Mouse (Mus musculus) E14TG2a.4 (cell line): Measurements from ENCODE around the gene Hoxd13.

Experiments
- H3K27me3 ChIP-seq: 2 replicates; pipeline ENCODE4 v1.6.1; 2014; ENCODE audit warnings: low read length, control low read depth; ENCODE audit not compliant: insufficient read depth
- H3K36me3 ChIP-seq: 2 replicates; pipeline ENCODE4 v1.6.1; 2014; ENCODE audit warnings: low read length, control low read depth; ENCODE audit not compliant: insufficient read depth
- H3K4me1 ChIP-seq: replicated peaks from 2 replicates; pipeline ENCODE4 v1.6.1; 2014; ENCODE audit warnings: low read depth, low read length, control low read depth
- H3K4me3 ChIP-seq: replicated peaks from 2 replicates; pipeline ENCODE4 v1.5.1; 2014; ENCODE audit warnings: mild to moderate bottlenecking, low read length
- H3K9me3 ChIP-seq: 2 replicates; pipeline ENCODE4 v1.6.1; 2014; ENCODE audit warnings: low read length, control low read depth
- CTCF ChIP-seq: conservative IDR thresholded peaks from 2 replicates; pipeline ENCODE4 v1.5.1; 2014; ENCODE audit warnings: low read length
- NANOG ChIP-seq: IDR thresholded peaks from 2 replicates; pipeline ENCODE4 v1.6.1; 2014; ENCODE audit warnings: borderline replicate concordance, low read length, mixed read lengths
- POU5F1 ChIP-seq: IDR thresholded peaks from 2 replicates; pipeline ENCODE4 v1.6.1; 2014; ENCODE audit warnings: low read length, borderline replicate concordance

Gene Hoxd13

DNA sequence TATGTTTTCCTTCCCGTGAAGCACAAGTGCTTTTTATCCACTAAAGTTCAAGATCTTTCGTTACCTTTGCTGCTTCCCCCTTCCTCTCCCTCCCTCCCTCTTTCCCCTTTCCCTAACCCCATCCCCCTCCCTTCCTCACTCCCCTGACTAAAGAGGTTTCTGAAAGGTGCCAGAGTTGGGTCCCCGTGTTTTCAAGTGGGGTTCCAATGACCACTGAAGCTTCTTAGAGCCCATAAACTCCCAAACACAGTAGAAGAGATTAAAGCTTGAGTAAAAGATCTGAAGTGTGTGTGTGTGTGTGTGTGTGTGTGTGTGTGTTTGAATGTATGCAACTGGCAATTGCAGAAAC lies 1.1 kb downstream of the Hoxd13 start:
- H3K4me1 ChIP-seq = peaks cover 33% of the 10 kb centered on the region
- H3K27me3 ChIP-seq = peaks cover 91% of the 10 kb centered on the region
- H3K9me3 ChIP-seq = peaks cover 11% of the 10 kb centered on the region
- TF ChIP-seq NANOG = no peak
- no peak for TF ChIP-seq POU5F1
- no peak for TF ChIP-seq CTCF
- H3K36me3 ChIP-seq = no peaks in the 10 kb centered on the region
- 0 out of 2 replicates have a peak overlapping the region, but pooled peaks have one; percentile 75 for H3K4me3 ChIP-seq

DNA sequence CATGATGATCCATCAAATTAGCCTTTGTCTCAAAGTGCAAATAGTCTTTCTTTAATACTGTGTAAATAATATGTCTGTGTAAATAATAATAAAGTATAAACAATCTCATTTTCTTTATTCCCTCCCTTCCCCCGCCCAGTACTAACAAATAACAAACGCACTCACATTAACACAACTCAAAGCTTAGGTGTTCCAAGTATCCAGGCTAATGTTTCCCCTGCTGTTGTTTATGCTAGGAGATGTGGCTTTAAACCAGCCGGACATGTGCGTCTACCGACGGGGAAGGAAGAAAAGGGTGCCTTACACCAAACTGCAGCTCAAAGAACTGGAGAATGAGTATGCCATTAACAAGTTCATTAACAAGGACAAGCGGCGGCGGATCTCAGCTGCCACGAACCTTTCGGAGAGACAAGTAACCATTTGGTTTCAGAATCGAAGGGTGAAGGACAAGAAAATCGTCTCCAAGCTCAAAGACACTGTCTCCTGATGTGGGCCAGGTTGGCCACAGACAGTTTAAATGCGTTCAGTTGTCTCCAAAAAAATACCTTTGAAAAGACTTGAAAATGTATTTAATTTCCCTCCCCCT lies 1.6 kb downstream of the Hoxd13 start:
- H3K27me3 ChIP-seq = peaks cover 91% of the 10 kb centered on the region
- peaks cover 17% of the 10 kb centered on the region for H3K9me3 ChIP-seq
- TF ChIP-seq POU5F1 (no peak), NANOG (no peak), CTCF (no peak)
- peaks cover 33% of the 10 kb centered on the region for H3K4me1 ChIP-seq
- no peak overlapping the region for H3K4me3 ChIP-seq
- H3K36me3 ChIP-seq = no peaks in the 10 kb centered on the region

DNA sequence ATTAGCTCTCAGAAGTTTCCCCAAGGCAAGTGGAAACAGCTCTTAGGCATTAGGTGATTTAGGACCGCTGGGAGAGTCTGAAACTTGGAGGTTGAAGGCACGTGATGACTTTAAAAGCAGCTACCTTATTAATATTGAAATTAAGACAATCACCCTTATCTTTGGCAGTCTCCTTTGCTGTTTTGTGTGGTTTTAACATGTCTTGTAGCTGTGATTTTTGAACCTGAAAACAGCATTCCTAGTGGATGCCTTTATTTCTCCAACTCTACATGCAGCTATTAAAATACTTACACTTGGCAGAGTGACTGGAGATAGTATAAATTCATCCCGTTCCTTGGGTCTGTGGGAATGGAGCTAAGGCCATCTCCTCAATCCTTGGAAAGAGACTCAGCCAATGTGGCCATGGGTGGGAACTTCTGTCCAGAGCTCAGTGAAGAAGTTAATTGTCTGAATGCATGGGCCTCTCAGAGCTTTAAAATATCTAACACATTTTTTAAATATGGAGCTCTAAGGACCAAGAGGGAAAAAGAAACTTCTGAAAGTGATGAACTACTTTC lies 2.6 kb downstream of the Hoxd13 start:
- Histone ChIP-seq H3K4me3 (no peak overlapping the region), H3K9me3 (peaks cover 17% of the 10 kb centered on the region), H3K4me1 (peaks cover 43% of the 10 kb centered on the region), H3K36me3 (no peaks in the 10 kb centered on the region), H3K27me3 (peaks cover 93% of the 10 kb centered on the region)
- TF ChIP-seq POU5F1 (no peak), CTCF (no peak), NANOG (no peak)

DNA sequence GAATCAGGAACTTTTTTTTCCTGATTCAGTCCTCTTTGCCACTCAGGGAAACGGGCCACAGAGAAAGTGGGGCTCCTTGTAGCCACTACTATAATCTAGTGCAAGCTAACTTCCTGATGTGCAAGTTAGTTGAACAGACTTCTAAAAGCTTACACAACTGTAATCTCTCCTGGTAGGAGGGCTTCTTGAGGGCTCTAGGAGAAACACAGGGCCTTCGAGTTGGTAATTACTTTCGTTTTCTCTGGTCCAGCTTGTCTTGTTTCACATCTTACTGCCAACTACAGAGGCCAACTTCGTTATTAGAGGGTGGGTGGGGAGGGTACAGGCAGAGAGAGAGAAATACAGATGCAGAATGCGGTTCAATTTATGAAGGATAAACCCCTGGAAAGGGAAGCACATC lies 3.7 kb downstream of the Hoxd13 start:
- TF ChIP-seq POU5F1 = no peak
- TF ChIP-seq CTCF = no peak
- TF ChIP-seq NANOG = no peak
- Histone ChIP-seq H3K9me3 (peaks cover 17% of the 10 kb centered on the region), H3K4me3 (no peak overlapping the region), H3K4me1 (peaks cover 48% of the 10 kb centered on the region), H3K36me3 (no peaks in the 10 kb centered on the region), H3K27me3 (peaks cover 94% of the 10 kb centered on the region)

DNA sequence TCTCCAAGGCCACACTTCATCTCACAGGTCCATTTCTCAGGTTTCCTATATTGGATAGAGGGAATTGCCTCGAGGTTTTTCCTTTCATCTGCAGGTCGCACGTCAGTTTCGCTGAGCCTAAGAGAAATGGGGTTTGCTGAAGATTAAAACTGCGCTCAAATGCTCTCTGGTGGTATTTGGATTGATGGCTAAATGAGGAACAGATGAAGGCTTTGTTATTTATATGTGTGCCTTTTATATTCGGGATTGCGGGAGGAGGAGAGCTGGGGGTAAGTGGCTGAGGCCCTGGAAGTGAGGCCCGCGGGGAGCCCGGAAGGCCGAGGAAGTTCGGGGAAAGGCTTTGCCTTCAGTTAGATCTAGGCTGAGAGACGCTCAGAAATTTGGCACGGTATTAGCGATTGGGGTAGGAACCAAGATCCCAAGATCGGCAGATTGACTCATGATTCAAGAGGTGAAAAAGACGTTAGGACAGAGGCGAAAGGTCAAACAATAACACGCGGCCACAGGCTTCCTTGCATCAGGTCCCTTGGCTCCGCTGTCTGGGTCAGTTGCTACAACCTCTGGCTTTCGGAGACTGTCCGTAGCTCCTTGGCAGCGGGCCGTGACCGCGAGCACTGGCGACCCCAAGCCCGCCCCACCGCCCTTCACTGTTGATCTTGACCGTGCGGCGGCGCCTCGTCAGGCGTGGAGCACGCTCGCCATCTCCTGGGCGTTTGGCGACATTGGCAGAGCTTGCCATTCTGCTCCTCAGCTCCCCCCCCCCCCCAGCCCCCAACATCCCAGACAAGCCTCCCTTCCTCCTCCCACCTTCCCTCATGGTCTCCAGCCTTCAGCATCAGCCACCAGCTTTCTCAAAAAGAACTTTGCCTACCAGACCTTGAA lies 4.6 kb downstream of the Hoxd13 start:
- Histone ChIP-seq H3K9me3 (peaks cover 17% of the 10 kb centered on the region), H3K27me3 (peaks cover 94% of the 10 kb centered on the region), H3K36me3 (no peaks in the 10 kb centered on the region), H3K4me3 (peak overlapping the region; percentile 64), H3K4me1 (peaks cover 41% of the 10 kb centered on the region)
- TF ChIP-seq CTCF (no peak; the same call in 1 of the 2 replicates), NANOG (peak; percentile 94)

DNA sequence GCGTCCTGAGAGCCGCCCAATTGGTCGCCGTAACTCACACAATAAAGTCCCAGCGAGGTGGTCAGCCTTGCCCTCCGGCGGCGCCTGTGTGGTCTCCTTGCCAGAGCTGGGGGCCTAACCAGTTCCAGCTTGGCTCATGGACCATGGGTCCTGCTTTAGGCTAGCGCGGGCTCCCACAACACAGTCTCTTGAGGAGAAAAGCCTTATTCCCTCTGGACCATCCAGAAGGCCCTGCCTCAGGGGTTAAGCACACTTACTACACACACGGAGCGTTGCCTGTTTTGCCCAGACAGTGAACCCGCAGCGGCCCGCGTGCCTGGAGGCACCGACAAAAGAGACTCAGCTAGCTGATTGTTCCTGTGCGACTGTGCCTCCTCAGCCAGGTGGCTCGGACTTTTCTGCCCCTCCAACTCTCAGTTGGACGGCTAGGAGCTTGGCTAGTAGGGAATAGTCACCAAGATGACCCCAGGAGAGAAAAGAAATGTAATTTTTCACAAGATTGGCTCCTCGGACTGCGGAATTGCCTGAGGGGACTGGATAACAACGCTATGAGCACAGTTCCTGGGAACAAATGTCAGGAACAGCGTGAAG lies 5.8 kb downstream of the Hoxd13 start:
- H3K36me3 ChIP-seq = no peaks in the 10 kb centered on the region
- TF ChIP-seq POU5F1 (no peak), CTCF (no peak)
- peaks cover 44% of the 10 kb centered on the region for H3K4me1 ChIP-seq
- H3K27me3 ChIP-seq = peaks cover 98% of the 10 kb centered on the region
- no peak overlapping the region for H3K4me3 ChIP-seq
- H3K9me3 ChIP-seq = peaks cover 17% of the 10 kb centered on the region

DNA sequence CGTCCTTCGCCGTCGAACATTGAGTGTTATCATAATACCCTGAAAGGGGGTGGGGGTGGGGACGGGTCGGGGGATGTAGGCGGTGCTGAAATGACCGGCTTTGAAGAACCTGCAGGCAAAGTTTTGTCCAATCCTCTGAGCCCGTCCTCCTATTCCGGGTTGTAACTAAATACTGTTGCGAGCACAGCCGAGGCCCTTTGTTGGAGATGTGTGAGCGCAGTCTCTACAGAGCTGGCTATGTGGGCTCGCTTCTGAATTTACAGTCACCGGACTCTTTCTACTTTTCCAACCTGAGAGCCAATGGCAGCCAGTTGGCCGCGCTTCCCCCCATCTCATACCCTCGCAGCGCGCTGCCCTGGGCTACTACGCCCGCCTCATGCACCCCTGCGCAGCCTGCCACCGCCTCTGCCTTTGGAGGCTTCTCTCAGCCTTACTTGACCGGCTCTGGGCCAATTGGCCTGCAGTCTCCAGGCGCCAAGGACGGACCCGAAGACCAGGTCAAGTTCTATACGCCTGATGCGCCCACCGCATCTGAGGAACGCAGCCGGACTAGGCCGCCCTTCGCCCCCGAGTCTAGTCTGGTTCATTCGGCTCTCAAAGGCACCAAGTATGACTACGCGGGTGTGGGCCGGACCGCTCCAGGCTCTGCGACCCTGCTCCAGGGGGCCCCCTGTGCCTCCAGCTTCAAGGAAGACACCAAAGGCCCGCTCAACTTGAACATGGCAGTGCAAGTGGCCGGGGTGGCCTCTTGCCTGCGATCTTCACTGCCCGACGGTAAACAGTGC lies 7.0 kb downstream of the Hoxd13 start, which contains the start of gene Hoxd12:
Gene Hoxd12, plus strand, starts transcription at position 133 of the 785 bp plus-strand sequence.
- H3K27me3 ChIP-seq = peaks cover 98% of the 10 kb centered on the region
- TF ChIP-seq POU5F1 = no peak
- no peak for TF ChIP-seq NANOG
- no peak for TF ChIP-seq CTCF
- H3K36me3 ChIP-seq = no peaks in the 10 kb centered on the region
- peaks cover 46% of the 10 kb centered on the region for H3K4me1 ChIP-seq
- peaks cover 17% of the 10 kb centered on the region for H3K9me3 ChIP-seq
- peak within 1 kb of the TSS; percentile 54 for H3K4me3 ChIP-seq

DNA sequence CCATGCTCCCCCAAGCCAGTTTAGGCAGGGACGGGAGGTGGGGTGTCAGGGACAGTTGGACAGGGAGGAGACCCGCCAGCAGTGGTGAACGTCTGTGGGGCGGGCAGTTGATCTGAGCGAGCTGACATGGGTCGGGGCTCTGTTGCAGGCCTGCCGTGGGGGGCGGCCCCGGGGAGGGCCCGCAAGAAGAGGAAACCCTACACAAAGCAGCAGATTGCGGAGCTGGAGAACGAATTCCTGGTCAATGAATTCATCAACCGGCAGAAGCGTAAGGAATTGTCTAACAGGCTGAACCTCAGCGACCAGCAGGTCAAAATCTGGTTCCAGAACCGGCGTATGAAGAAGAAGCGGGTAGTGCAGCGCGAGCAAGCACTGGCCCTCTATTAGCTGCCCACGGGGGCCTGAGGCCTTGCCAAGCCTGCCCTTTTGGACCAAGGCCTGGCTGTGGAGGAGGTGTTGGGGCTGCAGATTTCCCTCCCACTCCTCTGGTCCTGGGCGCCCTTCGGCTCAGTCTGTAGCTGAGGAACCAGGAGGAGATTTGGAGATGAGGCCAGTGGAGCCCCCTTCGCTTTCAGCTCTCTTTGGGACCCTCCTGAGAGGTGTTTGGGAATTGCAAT lies 7.7 kb downstream of the Hoxd13 start:
- TF ChIP-seq POU5F1 = no peak
- no peak for TF ChIP-seq CTCF
- no peak for TF ChIP-seq NANOG
- peaks cover 17% of the 10 kb centered on the region for H3K9me3 ChIP-seq
- H3K4me1 ChIP-seq = peaks cover 52% of the 10 kb centered on the region
- no peaks in the 10 kb centered on the region for H3K36me3 ChIP-seq
- peaks cover 99% of the 10 kb centered on the region for H3K27me3 ChIP-seq
- H3K4me3 ChIP-seq = peak overlapping the region; percentile 54
